Mouse (Mus musculus): Measurements from ENCODE around the gene Dlg5.

Dlg5 gene

GRCm38 (mm10) chr14:24189598-24189997, 56.1 kb downstream of the Dlg5 start:
- 73% methylated on average over 7 of the region's 7 CpGs for WGBS

GRCm38 (mm10) chr14:24185514-24185913, 60.2 kb downstream of the Dlg5 start:
- 78% methylated on average over 4 of the region's 4 CpGs for WGBS

DNA sequence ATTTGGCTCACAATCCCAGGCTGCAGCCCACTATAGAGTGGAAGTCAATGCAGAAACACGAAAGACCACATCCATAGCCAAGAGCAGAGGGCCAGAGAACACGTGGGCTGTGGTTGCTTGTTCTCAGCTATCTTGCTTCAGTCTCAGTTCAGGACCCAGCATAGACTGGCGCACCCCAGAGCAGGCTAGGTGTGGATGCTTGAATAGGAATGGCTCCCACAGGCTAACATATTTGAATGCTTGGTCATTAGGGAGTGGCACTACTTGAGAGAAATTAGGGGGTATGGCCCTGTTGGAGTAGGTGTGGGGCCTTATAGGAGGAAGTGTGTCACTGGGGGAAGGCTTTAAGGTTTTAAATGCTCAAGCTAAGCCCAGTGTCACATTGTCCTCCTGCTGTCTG, 62.8 kb downstream of the Dlg5 start:
- 81% methylated on average over 3 of the region's 3 CpGs for WGBS

GRCm38 (mm10) chr14:24181811-24182506, 63.8 kb downstream of the Dlg5 start:
- WGBS: 24% methylated on average over 10 of the region's 10 CpGs

DNA sequence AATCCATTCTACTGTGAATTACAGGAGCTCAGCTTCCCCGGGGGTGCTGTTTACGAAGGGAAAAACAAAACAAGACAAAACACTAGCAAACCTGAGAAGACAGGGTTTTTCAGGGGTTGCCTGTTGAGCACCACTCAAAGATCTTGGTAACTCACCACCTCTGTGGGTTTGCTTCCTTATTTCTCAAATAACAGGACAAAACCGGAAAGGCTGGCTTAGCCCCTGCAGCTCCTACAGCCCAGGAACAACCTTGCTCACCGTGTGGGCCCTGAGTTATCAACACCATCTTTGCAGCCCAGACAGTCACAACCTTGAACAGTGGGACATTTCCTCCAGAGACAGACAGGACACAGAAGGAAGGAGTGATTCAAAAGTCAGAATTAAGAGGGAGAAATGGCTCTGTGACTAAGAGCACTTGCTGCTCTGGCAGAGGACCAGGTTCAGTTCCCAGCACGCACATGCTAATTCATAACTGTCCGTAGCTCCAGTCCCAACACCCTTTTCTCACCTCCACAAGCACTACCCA, 66.2 kb downstream of the Dlg5 start:
- 67% methylated on average over 6 of the region's 6 CpGs for WGBS

DNA sequence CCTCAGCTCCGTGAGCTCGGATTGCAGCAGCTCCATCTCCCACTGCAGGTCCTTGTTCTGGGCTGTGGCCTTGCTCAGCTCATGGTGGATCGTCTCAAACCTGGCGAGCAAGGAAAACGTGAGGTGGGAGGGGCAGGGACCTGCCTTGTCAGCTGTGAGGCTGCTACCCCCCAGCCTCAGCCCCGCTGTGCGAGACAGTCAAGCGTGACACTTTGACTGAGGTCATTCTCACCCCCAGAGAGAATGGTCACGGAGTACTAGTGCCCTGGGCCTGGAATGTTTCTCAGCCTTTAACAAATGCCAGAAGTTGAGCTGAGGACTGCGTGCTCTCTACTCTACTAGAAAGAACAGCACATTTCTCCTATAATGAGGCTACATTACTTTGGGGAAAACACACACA, 69.1 kb downstream of the Dlg5 start:
- WGBS: 88% methylated on average over 10 of the region's 10 CpGs

DNA sequence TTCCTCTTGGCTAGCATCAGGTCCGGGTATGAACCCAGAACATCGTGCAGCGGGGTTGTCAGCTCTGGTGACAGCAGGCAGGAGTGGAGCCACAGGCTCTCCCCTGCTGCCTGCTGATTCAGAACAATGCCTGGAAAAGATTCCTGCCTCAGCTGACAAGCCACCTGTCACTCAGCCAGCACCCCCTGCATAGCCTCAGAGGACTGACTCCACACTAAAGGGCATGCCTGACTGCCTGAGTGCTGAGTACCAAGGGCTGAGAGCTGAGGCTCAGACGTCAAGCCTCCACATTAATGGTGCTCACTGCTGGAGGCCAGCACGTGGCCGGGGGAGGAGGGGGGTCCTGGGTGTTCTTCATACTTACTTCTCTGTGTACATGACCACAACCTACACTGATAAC, 72.4 kb downstream of the Dlg5 start:
- 70% methylated on average over 6 of the region's 6 CpGs for WGBS

- WGBS: 33% methylated on average over 13 of the region's 13 CpGs
Observed at GRCm38 (mm10) chr14:24171639-24172311, 73.9 kb downstream of the Dlg5 start.

GRCm38 (mm10) chr14:24166046-24166445, 79.7 kb downstream of the Dlg5 start:
- 82% methylated on average over 8 of the region's 8 CpGs for WGBS

DNA sequence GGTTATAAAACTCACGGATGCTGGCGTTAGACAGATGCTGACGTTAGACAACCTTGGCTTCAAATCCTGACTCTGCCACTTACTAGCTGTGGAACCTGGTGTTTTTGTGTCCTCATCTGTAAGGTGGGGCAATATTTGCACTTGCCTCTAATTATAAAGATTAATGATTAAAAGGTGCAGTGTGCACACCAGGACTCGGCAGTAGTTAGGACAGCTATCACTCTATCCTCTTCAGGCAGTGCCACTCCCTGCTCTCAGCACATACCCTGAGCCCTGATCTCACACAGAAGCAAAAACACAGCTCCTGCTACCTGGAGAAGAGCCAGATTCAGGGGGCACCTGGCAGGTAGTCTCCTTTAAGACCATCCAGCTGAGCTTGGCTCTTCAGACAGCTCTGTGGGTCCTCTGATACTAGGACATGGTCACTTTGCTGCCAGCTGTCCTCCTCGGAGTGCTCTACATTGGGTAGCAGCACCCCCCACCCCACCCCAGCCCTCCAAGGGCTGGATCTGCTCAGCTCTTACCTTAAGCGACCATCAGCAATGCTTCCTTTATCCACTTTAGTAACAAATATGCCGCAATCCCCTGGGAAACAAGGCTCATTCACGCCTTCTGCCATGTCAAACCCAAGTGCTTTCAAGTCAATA, 80.9 kb downstream of the Dlg5 start:
- 95% methylated on average over 8 of the region's 8 CpGs for WGBS

DNA sequence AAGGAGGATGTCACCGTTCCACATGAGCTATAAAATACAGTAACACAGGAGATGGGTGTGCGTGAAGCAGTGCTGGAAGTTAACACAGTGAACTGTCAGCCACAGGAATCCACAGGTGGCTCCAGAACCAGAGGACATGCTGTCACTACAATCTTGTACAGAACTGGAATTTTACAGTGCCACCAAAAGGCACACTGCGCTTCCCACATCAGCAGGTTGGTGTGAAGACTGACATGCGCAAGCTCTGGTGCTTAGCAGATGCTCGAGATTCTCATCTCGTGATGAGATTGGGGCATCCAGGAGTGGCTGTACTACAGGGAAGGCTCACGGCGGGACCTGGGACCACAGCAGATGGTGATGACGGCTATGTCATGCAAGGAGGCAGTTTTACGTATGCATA, 82.9 kb downstream of the Dlg5 start:
- 82% methylated on average over 10 of the region's 10 CpGs for WGBS

DNA sequence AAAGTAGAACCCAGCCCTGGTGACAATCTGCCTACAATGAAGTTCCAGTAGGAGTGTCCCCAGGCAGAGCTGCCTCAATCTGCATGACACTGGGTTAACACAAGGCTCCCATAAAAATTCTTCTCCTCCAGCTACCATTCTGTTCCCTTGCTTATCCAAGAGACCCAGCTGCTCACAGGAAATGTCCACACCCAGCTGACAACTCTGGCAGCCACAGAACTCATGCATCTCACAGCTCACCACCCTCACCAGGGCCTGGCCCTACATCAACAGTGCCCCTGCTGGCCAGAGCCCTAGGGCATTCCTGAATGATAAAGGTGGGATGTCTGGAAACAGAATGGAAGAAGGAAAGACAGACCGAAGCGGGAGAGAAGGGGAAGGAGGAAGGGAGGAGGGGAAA, 96.8 kb downstream of the Dlg5 start:
- 93% methylated on average over 2 of the region's 2 CpGs for WGBS

GRCm38 (mm10) chr14:24144821-24145220, 100.9 kb downstream of the Dlg5 start:
- 80% methylated on average over 3 of the region's 3 CpGs for WGBS

GRCm38 (mm10) chr14:24144421-24144820, 101.3 kb downstream of the Dlg5 start:
- WGBS: 62% methylated on average over 8 of the region's 8 CpGs

DNA sequence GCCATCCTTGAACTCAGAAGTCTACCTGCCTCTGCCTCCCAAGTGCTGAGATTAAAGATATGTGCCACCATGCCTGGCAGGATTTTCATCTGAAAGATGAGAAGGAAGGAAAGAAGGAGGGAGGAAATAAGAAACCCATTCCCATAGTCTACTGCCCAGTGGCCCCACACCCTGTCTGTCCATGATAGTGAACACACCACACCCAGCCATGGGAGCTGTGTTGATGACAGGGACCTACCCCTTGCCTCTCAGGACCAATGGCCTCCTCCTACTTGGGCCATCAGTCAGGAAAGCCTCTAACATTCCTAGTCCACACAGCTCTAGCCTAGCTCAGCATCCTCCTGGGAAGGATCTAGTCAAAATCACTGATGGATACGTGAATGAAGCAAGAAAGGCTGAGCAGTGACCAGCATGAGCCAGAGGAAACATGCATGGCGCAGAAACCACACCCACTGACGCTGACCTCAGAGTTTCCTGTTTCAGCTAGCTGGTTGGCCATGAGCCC, 102.7 kb downstream of the Dlg5 start:
- 79% methylated on average over 3 of the region's 3 CpGs for WGBS

DNA sequence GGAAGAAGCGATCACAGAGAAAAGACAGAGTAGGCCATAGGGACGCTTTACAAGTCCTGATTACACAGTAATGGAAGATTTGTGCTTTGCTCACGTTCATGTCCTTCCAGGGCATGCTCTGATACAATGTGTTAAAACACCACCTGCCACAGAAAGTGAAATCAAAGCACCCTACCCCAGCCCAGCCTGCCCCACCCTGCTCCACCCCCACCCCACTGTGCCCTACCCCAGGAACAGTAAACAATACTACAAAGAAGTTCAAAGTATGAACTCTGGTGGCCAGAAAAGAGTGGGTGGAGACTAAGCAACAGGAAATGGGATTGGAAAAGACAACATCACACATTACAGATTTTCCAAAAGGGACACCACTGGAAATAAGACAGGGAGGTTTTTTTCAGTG, 104.0 kb downstream of the Dlg5 start:
- 85% methylated on average over 3 of the region's 3 CpGs for whole genome bisulfite sequencing

DNA sequence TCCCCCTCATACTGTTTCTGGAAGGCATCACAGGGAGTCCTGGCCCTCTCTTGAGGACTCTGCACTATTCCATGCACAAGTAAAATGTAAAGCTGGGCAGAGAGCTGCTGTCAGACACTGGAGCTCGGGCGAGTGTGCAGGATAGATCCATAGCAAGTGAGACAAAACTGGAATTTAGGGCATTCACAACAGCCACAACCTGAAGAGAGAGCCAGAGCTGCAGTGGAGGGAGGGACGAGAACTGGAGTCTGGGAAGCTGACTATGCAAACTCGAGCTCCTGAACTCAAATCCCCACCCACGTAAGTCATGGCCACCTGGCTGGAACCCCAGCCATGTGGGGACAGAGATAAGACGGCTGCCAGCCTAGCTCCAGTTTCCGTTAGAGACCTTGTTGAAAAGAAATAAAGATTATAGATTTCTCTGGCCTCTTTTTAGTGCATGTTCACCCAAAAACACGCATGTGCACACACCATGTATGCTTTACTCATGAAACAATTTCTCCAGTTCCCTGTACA, 105.4 kb downstream of the Dlg5 start:
- 56% methylated on average over 8 of the region's 8 CpGs for WGBS

- WGBS: 88% methylated on average over 11 of the region's 11 CpGs
Observed at GRCm38 (mm10) chr14:24136908-24137307, 108.8 kb downstream of the Dlg5 start.

DNA sequence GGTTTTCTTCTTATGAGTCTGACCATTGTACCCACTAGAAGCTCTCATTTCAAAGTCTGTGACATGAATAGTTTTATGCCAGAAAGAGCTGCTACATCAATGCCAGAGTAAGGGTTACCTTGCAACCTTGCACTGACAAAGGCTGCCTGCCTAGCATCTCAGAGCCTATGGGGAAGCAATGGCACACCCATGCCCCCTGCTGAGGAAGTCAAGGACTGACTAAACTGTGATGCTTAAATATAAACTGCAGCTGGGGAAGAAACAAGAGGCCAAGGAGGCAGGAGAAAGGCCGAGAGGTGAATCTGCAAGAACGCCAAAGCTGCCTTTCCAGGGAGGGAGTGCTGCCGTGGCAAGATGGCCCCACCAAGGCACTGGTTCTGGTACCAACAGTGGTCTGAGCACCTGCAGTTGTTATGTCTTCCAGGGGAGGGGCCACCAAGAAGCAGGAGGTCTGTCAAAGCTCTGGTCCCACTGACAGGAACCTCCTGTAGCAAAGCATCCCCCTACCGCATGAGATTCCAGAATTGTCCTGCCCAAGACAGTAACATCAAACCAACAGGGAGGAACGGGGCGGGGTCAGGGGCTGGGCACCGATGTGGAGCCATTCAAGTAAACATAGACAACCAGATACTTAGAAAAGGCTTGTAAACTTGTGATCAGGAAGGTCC, 111.0 kb downstream of the Dlg5 start:
- 92% methylated on average over 7 of the region's 7 CpGs for WGBS

DNA sequence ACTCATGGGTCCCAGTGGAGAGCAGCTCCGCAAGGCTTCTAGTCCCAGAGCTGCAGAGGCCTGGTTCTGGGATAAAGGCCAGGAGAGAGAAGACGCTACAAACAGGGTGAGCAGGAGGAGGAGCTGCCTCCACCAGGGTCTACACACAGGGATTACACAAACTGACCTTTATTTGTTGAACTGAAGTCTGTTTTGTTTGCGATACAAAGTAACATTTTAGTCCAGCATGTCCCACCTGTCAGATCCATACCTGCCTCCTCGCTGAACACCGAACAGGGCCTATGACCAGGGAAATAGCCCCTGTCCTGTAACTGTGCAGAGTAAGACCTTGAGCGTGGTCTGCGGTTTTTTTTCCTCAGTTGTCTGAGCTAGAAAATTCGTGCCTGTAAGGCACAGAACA, 111.9 kb downstream of the Dlg5 start:
- WGBS: 84% methylated on average over 8 of the region's 8 CpGs

GRCm38 (mm10) chr14:24132092-24132491, 113.6 kb downstream of the Dlg5 start:
- 48% methylated on average over 4 of the region's 4 CpGs for WGBS

GRCm38 (mm10) chr14:24125069-24125468, 120.7 kb downstream of the Dlg5 start:
- WGBS: 82% methylated on average over 2 of the region's 2 CpGs

All from cerebral cortex, adult 2 months (tissue).